Mouse (Mus musculus): ENCODE data around the gene Zfp985.
"Not testable (repeated sequence)": the region's sequence is repeated elsewhere in the genome, so short reads cannot be mapped to it uniquely, and the experiment has no call there.

Zfp985 gene

GRCm38 (mm10) chr4:147605521-147605920, 52.4 kb downstream of the Zfp985 start:
- DNase-seq, result no peak

- DNase-seq, result not testable (repeated sequence)
Measured at GRCm38 (mm10) chr4:147606511-147606910, 53.4 kb downstream of the Zfp985 start.

- not testable (repeated sequence) for DNase-seq
Measured at GRCm38 (mm10) chr4:147633818-147634262, 80.8 kb downstream of the Zfp985 start.
